Mouse (Mus musculus): ENCODE data around the gene Sema4c. TPM values are rescaled to one million over a fixed set of nuclear protein-coding genes. Genes with fewer than 3 reads are reported as not detected.

Gene Sema4c
- polyA plus RNA-seq, 1 experiment from 2014 or later: 3.6 TPM

DNA sequence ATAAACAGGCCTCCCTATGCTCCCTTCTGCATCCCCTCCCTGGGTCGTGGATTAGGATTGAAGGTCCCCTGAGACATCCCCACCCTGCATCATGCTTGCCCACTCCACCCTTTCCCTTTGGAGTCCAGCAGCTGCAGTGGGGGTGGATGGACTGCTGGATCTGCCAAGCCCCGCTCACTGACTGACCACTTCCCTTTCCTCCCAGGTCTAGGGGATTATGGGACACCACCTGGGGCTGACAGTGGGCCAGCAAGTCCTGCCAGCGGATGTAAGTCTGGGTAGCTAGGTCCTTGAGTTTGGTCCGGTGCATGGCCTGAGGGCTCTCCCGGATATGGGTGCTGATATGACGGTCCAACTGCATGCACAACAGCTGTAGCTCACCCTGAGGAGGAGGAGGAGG, 6.0 kb upstream of the Sema4c start:
- H3K4me2 ChIP-seq (ENCODE audit: low read depth): no peak overlapping the region
- no peaks in the 10 kb centered on the region for H3K9me3 ChIP-seq (ENCODE audit: control insufficient read depth, low read length)
- H3K9ac ChIP-seq (ENCODE audit: low read length): no peak overlapping the region
- H3K4me3 ChIP-seq (ENCODE audit: low read depth, low read length): no peak overlapping the region
- no peak for ATAC-seq (ENCODE audit: insufficient read depth, low FRiP score, low TSS enrichment)
- DNase-seq (ENCODE audit: low spot score): no peak
- H3K27me3 ChIP-seq (ENCODE audit: control insufficient read depth, insufficient read depth, low read length): no peaks in the 10 kb centered on the region
- WGBS: 77% methylated on average over 6 of the region's 6 CpGs
- peaks cover 3% of the 10 kb centered on the region for H3K4me1 ChIP-seq (ENCODE audit: control insufficient read depth, insufficient read depth, low read length)
- H3K27ac ChIP-seq (ENCODE audit: low read depth, low read length): no peak overlapping the region
- no peaks in the 10 kb centered on the region for H3K36me3 ChIP-seq (ENCODE audit: control insufficient read depth, insufficient read depth, low read length)

DNA sequence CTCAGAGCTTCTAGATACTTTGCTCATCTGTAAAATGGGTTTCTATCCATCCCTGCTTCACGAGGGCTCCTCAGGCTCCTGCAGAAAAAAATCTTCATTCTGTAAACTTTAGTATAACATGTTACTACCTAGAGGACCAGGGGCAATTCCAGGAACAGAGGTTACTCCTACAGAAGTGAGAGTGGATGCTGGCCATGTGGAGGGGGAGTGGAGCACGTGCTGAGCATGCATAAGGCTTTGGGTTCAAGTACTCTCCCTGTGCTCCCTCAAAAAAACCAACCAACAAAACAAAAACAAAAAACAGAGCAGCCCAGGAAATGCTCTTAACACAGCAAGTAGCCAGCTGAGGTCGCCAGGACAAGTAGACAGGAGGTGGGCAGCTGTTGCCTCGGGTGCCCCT, 5.5 kb upstream of the Sema4c start:
- no peaks in the 10 kb centered on the region for H3K36me3 ChIP-seq (ENCODE audit: control insufficient read depth, insufficient read depth, low read length)
- no peak overlapping the region for H3K27ac ChIP-seq (ENCODE audit: low read depth, low read length)
- H3K4me1 ChIP-seq (ENCODE audit: control insufficient read depth, insufficient read depth, low read length): peaks cover 8% of the 10 kb centered on the region
- no peaks in the 10 kb centered on the region for H3K9me3 ChIP-seq (ENCODE audit: control insufficient read depth, low read length)
- H3K4me3 ChIP-seq (ENCODE audit: low read depth, low read length): no peak overlapping the region
- no peak for ATAC-seq (ENCODE audit: insufficient read depth, low FRiP score, low TSS enrichment)
- no peak overlapping the region for H3K4me2 ChIP-seq (ENCODE audit: low read depth)
- 68% methylated on average over 4 of the region's 4 CpGs for WGBS
- DNase-seq (ENCODE audit: low spot score): no peak
- no peaks in the 10 kb centered on the region for H3K27me3 ChIP-seq (ENCODE audit: control insufficient read depth, insufficient read depth, low read length)
- H3K9ac ChIP-seq (ENCODE audit: low read length): no peak overlapping the region

DNA sequence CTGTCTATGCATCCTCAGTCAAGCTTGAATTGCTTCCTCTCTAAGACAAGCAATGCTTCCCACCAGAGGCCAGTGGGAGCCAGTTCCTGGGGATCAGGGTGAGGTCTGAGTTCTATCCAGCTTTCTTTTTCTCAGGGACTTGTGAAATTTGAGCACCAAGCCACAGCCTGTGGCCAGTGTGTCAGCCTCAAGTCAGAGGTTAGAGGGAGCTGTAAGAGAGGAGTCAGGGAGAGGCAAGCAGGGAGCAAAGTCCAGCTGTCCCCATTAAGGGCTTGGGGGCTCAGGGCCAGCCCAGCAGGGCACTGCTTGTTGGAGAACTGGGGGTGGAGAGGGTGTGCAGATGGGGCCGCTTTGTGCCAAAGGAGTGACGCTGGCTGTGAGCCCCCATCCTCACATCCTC, 5.0 kb upstream of the Sema4c start:
- Histone ChIP-seq H3K36me3 (ENCODE audit: control insufficient read depth, insufficient read depth, low read length) (no peaks in the 10 kb centered on the region), H3K27me3 (ENCODE audit: control insufficient read depth, insufficient read depth, low read length) (no peaks in the 10 kb centered on the region), H3K9ac (ENCODE audit: low read length) (no peak overlapping the region), H3K4me3 (ENCODE audit: low read depth, low read length) (no peak overlapping the region), H3K4me1 (ENCODE audit: control insufficient read depth, insufficient read depth, low read length) (peaks cover 12% of the 10 kb centered on the region), H3K4me2 (ENCODE audit: low read depth) (no peak overlapping the region), H3K27ac (ENCODE audit: low read depth, low read length) (no peak overlapping the region), H3K9me3 (ENCODE audit: control insufficient read depth, low read length) (no peaks in the 10 kb centered on the region)
- no peak for ATAC-seq (ENCODE audit: insufficient read depth, low FRiP score, low TSS enrichment)
- WGBS: 59% methylated on average over 2 of the region's 2 CpGs
- DNase-seq (ENCODE audit: low spot score): no peak

DNA sequence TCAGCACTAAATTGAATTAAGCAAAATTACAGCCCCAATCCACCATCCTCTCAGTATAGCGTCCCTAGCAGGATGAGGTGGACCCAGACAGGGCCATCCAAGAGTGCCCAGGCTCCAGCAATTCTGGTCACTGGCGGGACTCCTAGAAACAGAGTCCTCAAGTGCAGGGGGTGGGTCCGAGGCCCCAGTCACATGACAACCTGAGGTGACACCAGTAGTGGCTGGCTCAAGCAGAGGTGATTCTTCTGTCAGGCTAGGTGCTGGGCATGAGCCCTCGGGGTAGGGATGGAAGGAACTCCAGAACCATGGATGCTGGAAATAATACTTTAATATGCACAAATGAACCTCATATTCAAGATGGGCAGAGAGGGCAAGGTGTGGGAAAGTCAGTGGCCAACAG, 4.2 kb upstream of the Sema4c start:
- H3K27ac ChIP-seq (ENCODE audit: low read depth, low read length): no peak overlapping the region
- H3K27me3 ChIP-seq (ENCODE audit: control insufficient read depth, insufficient read depth, low read length): no peaks in the 10 kb centered on the region
- ATAC-seq (ENCODE audit: insufficient read depth, low FRiP score, low TSS enrichment): no peak
- 61% methylated on average over 4 of the region's 4 CpGs for WGBS
- H3K4me3 ChIP-seq (ENCODE audit: low read depth, low read length): no peak overlapping the region
- H3K4me2 ChIP-seq (ENCODE audit: low read depth): no peak overlapping the region
- H3K9ac ChIP-seq (ENCODE audit: low read length): no peak overlapping the region
- no peak for DNase-seq (ENCODE audit: low spot score)
- H3K4me1 ChIP-seq (ENCODE audit: control insufficient read depth, insufficient read depth, low read length): peaks cover 12% of the 10 kb centered on the region
- H3K9me3 ChIP-seq (ENCODE audit: control insufficient read depth, low read length): no peaks in the 10 kb centered on the region
- no peaks in the 10 kb centered on the region for H3K36me3 ChIP-seq (ENCODE audit: control insufficient read depth, insufficient read depth, low read length)

DNA sequence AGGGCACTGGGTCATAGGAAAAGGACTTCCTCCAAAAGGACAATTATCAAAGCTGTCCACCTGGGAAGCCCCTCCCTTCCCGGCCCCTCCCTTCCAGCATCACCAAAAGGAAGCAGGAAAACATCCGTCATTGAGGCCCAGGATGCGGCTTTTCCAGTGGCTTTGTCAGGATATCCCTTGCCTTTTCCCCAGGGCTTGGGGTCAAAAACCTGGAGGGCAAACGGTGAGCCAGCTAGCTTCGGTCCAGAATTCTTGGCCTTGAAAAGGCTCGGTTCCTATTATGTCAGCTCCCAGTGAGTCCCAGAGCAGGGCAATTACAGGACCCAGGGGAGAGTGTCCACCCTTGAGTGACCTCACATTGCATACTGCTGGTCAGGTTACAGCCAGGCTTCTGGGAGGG, 2.8 kb upstream of the Sema4c start:
- no peak for DNase-seq (ENCODE audit: low spot score)
- 49% methylated on average over 6 of the region's 6 CpGs for WGBS
- Histone ChIP-seq H3K4me2 (ENCODE audit: low read depth) (no peak overlapping the region), H3K27ac (ENCODE audit: low read depth, low read length) (no peak overlapping the region), H3K4me3 (ENCODE audit: low read depth, low read length) (no peak overlapping the region), H3K9ac (ENCODE audit: low read length) (no peak overlapping the region), H3K4me1 (ENCODE audit: control insufficient read depth, insufficient read depth, low read length) (peaks cover 12% of the 10 kb centered on the region), H3K27me3 (ENCODE audit: control insufficient read depth, insufficient read depth, low read length) (no peaks in the 10 kb centered on the region), H3K9me3 (ENCODE audit: control insufficient read depth, low read length) (no peaks in the 10 kb centered on the region), H3K36me3 (ENCODE audit: control insufficient read depth, insufficient read depth, low read length) (no peaks in the 10 kb centered on the region)
- no peak for ATAC-seq (ENCODE audit: insufficient read depth, low FRiP score, low TSS enrichment)

DNA sequence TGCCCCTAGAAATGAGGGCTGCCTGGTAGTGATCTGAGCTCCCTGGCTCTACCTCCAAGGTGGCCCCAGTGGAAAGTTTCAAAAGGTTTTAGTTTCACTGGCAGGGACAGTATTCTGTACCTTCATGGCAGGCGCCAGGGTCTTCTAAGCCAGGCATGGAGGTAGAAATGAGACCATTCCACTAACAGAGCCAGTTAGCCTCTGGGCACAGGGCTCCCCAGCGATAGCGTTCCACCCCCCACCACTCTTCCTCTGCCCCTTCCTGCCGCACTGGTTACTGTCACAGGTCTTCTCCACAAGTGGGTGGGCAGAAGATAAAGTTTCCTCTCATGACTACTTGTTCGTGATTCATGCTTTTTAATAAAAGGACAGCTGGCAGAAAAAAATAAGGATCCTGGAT, 1.7 kb upstream of the Sema4c start:
- no peak for ATAC-seq (ENCODE audit: insufficient read depth, low FRiP score, low TSS enrichment)
- H3K4me1 ChIP-seq (ENCODE audit: control insufficient read depth, insufficient read depth, low read length): peaks cover 22% of the 10 kb centered on the region
- WGBS: 61% methylated on average over 5 of the region's 5 CpGs

DNA sequence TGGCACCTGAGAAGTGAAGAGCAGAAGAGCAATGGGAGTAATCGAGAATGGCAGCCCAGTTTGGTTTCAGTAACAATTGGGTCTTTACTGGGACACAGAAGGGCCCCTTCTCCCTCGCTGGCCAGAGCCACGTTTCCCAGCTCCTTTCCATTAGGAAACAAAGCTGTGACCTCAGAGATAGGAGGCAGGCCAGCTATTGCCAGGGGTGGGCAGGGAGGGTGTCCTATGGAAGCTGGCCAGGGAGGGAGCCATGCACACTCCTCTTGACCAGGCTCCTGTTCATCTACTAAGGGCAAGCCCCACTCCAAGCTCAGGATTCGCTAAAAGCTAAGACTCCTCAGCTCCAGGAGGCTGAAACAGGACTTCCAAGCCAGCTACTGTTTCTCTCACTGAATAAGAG, 1.1 kb upstream of the Sema4c start:
- Histone ChIP-seq H3K27ac (ENCODE audit: low read depth, low read length) (no peak overlapping the region), H3K9me3 (ENCODE audit: control insufficient read depth, low read length) (no peaks in the 10 kb centered on the region), H3K9ac (ENCODE audit: low read length) (no peak overlapping the region), H3K4me1 (ENCODE audit: control insufficient read depth, insufficient read depth, low read length) (peaks cover 28% of the 10 kb centered on the region), H3K27me3 (ENCODE audit: control insufficient read depth, insufficient read depth, low read length) (no peaks in the 10 kb centered on the region), H3K36me3 (ENCODE audit: control insufficient read depth, insufficient read depth, low read length) (no peaks in the 10 kb centered on the region), H3K4me3 (ENCODE audit: low read depth, low read length) (no peak overlapping the region), H3K4me2 (ENCODE audit: low read depth) (peak overlapping the region; percentile 99)
- DNase-seq (ENCODE audit: low spot score): no peak
- no peak for ATAC-seq (ENCODE audit: insufficient read depth, low FRiP score, low TSS enrichment)
- WGBS: 2% methylated on average over 4 of the region's 4 CpGs

More for the DNA sequence above, 1.7 kb upstream of the Sema4c start:
- no peak overlapping the region for H3K4me3 ChIP-seq (ENCODE audit: low read depth, low read length)
- no peak overlapping the region for H3K4me2 ChIP-seq (ENCODE audit: low read depth)
- H3K9ac ChIP-seq (ENCODE audit: low read length): no peak overlapping the region
- no peak for DNase-seq (ENCODE audit: low spot score)
- no peaks in the 10 kb centered on the region for H3K9me3 ChIP-seq (ENCODE audit: control insufficient read depth, low read length)
- no peak overlapping the region for H3K27ac ChIP-seq (ENCODE audit: low read depth, low read length)
- H3K27me3 ChIP-seq (ENCODE audit: control insufficient read depth, insufficient read depth, low read length): no peaks in the 10 kb centered on the region
- H3K36me3 ChIP-seq (ENCODE audit: control insufficient read depth, insufficient read depth, low read length): no peaks in the 10 kb centered on the region

DNA sequence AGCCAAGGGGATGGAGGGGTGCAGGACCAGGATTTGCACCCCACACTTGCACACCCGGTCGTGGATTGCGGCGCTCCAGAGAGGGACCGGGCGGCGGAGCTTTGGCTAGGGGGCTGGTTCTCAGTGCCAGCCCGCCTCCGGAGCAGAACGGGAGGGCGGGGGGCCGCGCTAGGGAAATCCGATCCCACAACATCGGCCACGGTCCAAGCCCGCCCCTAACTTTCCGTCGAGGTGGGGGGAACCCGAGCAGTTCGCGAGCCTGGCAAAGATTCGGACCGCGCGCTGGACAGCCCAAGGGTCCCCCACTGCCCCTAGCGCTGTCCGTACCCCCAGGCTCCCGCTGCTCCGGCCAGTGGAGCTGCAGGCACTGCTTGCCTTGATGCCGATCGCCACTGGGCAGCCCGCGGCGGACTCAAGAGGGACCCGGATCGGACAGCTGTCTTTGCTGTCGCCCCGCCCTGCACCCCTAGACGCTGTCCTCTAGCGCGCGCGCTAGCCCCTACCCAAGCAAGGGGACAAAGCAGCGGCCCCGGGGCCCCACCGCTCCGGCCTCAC, 615 bp downstream of the Sema4c start:
- peak overlapping the region; percentile 99 for H3K4me2 ChIP-seq (ENCODE audit: low read depth)

DNA sequence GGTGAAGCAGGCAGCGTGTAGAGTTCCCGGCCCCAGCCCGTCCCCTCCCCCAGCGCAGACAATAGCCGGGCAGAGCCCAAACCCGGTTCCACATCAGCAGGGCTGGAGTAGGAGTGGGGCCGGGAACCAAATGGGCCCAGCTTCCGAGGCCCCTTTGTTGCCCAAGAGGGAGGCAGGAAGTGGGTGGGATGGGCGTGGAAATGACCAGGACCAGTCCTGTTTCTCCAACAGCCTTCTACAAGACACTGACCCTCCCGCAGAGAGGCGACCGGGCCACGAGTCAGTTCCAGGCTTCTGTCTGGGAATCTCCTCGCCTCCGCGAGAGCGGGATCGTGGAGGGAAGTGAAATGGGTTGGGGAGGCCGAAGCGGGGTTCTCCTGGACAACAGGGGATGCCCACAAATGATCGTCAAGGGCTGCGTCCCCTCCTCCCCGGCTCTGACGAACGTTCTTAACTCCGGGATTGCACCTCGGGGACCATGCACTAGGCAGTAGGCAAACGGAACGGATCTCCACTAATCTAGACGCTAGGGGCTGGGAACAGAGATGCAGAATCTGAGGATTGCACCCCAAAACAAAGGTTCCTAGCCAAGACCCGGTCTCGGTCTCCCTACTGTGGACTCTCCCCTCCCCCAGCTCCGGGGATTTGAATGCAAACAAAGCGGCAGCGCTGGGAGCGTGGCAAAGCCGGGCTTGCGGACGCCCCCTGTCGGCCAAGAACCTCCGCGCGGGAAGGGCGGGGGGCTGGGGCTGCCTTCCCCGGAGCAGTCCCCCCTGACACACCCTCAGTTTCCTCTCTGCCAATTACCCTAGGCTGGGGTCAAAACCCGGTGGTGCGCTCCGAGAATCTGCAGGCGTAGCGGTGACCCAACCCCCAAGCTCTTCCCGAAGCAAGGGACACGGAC, 1.3 kb downstream of the Sema4c start:
- Histone ChIP-seq H3K4me3 (ENCODE audit: low read depth, low read length) (peak overlapping the region; percentile 96), H3K27ac (ENCODE audit: low read depth, low read length) (peak overlapping the region; percentile 98), H3K4me2 (ENCODE audit: low read depth) (peak overlapping the region; percentile 99), H3K4me1 (ENCODE audit: control insufficient read depth, insufficient read depth, low read length) (peaks cover 31% of the 10 kb centered on the region), H3K36me3 (ENCODE audit: control insufficient read depth, insufficient read depth, low read length) (peaks cover 22% of the 10 kb centered on the region), H3K27me3 (ENCODE audit: control insufficient read depth, insufficient read depth, low read length) (no peaks in the 10 kb centered on the region), H3K9ac (ENCODE audit: low read length) (peak overlapping the region; percentile 98), H3K9me3 (ENCODE audit: control insufficient read depth, low read length) (no peaks in the 10 kb centered on the region)
- ATAC-seq (ENCODE audit: insufficient read depth, low FRiP score, low TSS enrichment) (peak; percentile 79), DNase-seq (ENCODE audit: low spot score) (peak; percentile 96)
- under 1% methylated on average over 52 of the region's 52 CpGs for WGBS

More for the DNA sequence above, 615 bp downstream of the Sema4c start:
- H3K27ac ChIP-seq (ENCODE audit: low read depth, low read length): peak overlapping the region; percentile 98
- peaks cover 31% of the 10 kb centered on the region for H3K4me1 ChIP-seq (ENCODE audit: control insufficient read depth, insufficient read depth, low read length)
- WGBS: under 1% methylated on average over 44 of the region's 48 CpGs
- H3K9me3 ChIP-seq (ENCODE audit: control insufficient read depth, low read length): no peaks in the 10 kb centered on the region
- H3K27me3 ChIP-seq (ENCODE audit: control insufficient read depth, insufficient read depth, low read length): no peaks in the 10 kb centered on the region
- DNase-seq (ENCODE audit: low spot score): peak; percentile 84
- ATAC-seq (ENCODE audit: insufficient read depth, low FRiP score, low TSS enrichment): peak; percentile 49
- peak overlapping the region; percentile 96 for H3K4me3 ChIP-seq (ENCODE audit: low read depth, low read length)
- peak overlapping the region; percentile 98 for H3K9ac ChIP-seq (ENCODE audit: low read length)
- peaks cover 15% of the 10 kb centered on the region for H3K36me3 ChIP-seq (ENCODE audit: control insufficient read depth, insufficient read depth, low read length)
